Mouse (Mus musculus): ENCODE data around the gene Agap2.
A peak's percentile ranks its signal among the peaks of the same experiment; 100 is the strongest.

Agap2 gene

DNA sequence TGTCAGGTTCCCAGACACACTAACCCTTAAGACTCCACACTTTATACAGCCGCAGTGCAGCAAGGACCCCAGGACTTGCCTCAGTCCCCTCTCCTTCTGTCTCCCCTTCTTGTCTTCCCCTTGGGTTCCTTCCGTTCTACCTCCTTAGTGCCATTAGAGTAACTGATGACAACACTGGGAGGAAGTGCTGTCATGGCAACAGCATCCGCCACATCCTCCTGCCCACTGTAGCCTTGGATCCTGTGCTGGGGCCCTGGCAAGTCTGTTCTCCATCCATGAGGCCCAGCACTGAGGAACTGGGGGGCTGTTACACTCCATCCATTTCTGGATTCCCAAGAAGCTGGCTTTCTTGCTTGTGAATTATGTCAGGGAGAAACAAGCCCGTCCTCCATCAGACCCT, 998 bp downstream of the Agap2 start:
- DNase-seq (ENCODE audit: low spot score in 2 of 2): peak; percentile 69 to 74

DNA sequence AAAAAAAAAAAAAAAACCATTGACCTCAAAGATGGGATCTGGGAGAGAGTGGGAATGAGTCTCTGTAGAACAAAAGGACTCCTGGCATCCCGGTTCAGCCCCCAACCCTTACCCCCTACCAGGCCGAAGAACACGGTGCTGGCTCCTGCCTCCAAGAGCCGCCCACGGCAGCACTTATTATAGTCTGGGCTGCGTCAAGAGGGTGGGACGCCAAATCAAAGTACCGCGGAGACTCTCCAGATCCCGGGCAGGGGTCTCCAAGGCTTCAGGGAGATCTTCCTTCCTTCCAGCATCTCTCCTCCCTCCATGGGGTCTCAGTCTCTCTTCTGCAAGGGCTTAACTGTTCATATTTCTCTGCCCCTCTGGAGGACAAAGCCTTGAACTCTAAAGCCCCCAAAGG, 2.4 kb downstream of the Agap2 start:
- no peak for DNase-seq (ENCODE audit: low spot score in 2 of 2)

GRCm38 (mm10) chr10:127078001-127078676, 3.1 kb downstream of the Agap2 start:
- DNase-seq (ENCODE audit: low spot score in 2 of 2): no peak

- DNase-seq (ENCODE audit: low spot score in 2 of 2): no peak
These were observed 3.8 kb downstream of the Agap2 start for GRCm38 (mm10) chr10:127078677-127079575.

DNA sequence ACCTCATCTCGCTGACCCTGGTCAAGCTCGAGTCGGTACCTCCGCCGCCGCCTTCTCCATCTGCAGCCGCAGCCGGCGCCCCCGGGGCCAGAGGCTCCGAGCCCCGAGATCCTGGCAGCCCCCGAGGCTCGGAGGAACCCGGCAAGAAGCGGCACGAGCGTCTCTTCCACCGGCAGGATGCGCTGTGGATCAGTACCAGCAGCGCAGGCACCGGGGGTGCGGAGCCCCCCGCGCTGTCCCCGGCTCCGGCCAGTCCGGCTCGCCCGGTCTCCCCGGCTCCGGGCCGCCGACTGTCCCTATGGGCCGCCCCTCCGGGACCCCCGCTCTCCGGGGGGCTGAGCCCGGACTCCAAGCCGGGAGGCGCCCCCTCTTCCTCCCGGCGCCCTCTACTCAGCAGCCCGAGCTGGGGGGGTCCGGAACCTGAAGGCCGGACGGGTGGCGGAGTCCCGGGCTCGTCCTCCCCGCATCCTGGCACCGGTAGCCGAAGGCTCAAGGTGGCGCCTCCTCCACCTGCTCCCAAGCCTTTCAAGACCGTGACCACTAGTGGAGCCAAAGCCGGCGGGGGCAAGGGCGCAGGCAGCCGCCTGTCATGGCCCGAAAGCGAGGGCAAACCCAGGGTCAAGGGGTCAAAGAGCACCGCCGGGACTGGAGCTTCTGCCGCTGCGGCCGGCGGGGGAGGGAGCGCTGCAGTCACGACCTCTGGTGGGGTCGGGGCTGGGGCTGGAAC, 4.7 kb downstream of the Agap2 start:
- DNase-seq (ENCODE audit: low spot score in 2 of 2): no peak

DNA sequence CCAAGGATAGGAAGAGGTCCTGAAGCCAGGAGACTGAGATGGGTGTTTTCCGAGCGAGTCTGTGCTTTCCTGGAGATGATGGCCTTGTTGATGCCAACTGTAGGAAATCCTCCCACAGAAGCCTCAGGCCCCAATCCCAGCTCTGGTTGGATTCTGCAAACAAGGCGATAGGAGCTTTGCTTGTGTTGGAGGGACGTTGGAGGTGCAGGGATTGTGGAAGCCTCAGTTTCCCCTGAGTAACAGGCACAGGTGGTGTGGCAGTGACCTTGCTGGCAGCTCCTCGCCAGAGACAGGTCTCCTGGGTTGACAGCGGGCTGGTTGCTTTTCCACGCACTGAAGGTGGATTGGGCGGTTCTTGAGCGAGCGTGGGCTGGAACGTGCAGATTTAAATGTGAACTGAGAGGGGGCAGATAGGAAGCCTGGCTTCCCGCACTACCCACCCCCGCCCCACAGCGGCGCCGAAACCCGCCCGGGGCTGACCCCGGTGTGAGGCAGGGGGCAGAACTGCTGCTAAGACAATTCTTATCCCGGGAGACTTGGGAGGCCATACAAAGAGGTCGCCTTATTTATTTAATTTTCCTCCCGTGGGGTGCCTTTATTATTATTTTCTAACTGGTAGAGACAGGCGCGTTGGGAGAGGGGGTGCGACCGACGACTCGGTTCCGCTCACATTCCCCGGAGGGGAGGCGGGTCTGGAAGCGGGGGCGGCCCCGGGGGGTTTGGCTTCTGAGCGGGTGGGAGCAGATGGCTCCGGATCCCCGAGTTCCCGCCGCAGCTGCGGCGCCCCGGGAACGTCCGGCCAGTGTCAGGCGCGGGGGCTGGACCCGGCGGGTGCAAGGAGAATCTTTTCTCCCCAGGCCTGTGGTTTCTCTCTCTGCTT, 6.1 kb downstream of the Agap2 start:
- DNase-seq (ENCODE audit: low spot score in 2 of 2): no peak

- DNase-seq (ENCODE audit: low spot score in 2 of 2): no peak
These were observed 7.0 kb downstream of the Agap2 start for GRCm38 (mm10) chr10:127081996-127082620.

DNA sequence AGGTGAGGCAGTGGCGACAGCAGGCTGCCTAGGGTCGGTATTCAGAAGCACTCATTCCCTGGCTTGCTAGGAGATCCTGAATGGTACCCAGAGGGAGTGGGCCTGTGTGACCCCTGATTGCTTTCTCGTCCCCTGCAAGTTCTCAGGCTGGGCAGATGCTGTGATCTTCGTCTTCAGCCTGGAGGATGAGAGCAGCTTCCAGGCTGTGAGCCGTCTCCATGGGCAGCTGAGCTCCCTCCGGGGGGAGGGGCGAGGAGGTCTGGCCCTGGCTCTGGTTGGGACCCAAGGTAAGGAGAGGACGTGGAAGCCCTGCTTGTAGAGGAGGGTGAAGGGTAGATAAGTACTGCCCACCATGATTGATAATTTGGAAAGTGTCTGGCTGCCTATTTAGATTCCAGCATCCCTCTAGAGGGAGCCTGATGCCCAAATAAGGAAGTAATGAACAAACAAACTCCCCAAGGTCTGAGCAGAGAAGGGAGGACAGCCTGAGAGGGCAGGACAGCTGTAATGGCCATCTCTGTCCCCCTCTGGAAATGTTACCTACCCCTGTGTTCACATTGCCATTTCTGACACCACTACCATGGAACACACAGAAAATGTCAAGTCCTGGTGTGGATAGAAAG, 8.3 kb downstream of the Agap2 start:
- DNase-seq (ENCODE audit: low spot score in 2 of 2): no peak

DNA sequence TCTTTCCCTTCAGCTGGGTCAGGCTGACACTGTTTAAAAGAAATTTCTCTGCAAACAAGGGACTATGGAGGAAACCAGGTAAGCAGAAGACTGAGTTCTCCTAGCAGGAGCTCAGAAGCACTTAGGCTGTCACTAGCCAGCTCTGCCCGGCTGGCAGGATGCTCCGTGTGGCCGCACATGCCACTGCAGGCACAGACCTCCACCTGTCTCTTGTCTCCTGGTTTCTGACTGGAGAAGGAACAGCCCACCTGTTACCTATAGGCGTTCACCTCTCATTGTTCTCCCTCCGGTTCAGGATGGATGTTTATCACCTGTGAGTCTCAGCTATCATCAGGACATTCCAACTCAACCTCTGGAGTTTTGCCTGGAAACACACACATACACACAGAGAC, 8.8 kb downstream of the Agap2 start:
- DNase-seq (ENCODE audit: low spot score in 2 of 2): no peak

DNA sequence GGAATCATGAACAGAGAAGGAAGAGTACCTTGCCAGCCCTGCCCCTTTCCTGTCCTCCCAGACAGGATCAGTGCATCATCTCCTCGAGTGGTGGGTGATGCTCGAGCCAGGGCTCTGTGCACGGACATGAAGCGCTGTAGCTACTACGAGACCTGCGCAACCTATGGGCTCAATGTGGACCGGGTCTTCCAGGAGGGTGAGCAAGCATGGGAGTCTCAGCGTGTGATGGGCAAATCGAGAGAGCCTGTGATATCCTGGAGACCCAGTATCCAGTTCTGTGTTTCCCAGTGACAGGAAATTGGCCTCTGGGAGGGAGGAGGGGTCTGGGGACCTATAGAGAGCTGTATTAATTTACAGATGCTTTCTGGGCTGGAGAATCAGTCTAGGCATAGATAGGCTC, 10.0 kb downstream of the Agap2 start:
- no peak for DNase-seq (ENCODE audit: low spot score in 2 of 2)

DNA sequence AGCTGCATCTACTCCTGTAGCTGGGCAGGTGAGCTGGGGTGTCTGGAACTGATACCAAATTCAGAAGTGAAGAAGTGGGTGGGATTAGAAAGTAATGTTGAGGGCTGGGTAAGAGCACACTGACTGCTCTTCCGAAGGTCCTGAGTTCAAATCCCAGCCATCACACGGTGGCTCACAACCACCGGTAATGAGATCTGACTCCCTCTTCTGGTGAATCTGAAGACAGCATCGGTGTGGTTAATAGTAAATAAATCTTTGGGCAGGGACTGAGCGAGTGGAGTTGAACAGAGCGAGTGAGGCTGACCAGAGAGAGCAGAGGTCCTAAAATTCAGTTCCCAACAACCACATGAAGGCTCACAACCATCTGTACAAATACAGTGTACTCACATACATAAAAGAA, 10.5 kb downstream of the Agap2 start:
- DNase-seq (ENCODE audit: low spot score in 2 of 2): no peak

- no peak for DNase-seq (ENCODE audit: low spot score in 2 of 2)
These were observed 15.7 kb downstream of the Agap2 start for GRCm38 (mm10) chr10:127090560-127091411.

DNA sequence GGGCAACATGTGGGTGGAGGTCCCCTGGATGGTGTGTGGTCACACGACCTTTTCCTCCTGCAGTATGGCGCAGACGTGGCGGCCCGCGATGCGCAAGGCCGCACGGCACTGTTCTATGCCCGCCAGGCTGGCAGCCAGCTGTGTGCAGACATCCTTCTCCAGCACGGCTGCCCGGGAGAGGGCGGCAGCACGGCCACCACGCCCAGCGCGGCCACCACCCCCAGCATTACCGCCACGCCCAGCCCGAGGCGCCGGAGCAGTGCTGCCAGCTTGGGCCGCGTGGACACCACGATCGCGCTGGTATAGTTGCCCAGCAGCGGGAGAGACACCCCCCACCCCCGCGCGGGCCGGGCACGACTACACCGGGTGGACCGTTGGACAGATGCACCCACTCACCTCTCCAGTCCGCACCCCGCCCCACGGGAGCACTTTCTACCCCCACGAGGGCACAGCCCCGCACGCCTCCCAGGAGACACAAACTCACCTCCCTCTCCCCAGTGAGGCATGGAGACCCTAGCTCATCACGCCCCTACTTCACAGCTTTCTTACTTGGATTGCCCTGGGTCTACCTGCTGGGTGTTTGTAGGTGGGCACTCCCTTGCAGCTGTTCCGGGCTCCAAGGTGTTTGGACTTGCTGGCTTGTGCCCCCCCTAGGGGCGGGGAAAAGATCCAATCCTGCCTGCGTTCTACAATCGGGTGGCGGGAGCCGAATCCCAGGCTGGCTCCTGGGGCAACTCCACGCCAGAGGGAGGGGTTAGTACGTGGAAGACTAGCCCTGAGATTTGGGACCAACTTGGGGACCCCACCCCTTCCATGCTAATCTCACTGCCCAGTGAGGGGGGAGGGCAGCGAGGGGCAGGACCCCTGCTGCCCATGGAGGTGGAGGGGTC, 16.7 kb downstream of the Agap2 start:
- DNase-seq (ENCODE audit: low spot score in 2 of 2): no peak

DNA sequence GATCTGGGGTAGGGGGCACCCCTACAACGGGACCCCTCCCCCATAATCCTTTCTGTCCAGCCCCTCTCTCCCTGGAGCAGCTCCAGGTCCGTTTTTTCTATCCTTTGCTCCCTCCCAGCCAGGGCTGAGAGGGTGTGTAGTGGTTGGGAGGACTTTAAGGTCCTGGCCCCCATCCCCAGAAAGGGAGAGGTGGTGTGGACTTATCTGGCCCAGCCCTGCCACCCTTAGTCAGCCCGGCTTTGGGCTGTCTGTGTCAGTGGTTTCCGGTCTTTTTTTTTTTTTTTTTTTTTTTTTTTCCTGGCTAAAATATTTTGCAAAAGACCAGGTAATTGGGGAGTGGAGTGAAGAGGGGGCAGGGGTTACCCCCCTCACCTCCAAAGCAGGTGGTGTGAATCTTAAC, 17.7 kb downstream of the Agap2 start:
- no peak for DNase-seq (ENCODE audit: low spot score in 2 of 2)

DNA sequence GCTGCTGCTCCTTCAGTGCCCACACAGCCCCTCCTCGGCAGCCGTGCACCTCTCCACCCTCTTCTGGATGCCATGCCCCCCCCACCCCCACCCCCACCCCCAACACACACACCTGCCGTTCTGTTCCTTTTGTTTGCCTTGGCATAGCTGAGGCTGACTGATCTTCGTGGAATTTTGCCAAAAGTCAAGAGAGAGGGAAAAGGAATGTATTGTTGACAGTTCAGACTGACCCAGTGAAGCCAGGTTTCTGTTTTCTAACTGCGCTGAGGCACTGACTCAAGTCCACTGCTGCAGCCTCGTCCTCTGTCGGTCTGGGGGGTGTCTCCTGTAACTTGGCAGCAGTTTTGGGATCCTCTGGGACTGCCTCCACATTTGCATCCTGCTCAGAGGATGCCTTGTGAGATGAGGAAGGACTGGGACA, 19.3 kb downstream of the Agap2 start:
- no peak for DNase-seq (ENCODE audit: low spot score in 2 of 2)

DNA sequence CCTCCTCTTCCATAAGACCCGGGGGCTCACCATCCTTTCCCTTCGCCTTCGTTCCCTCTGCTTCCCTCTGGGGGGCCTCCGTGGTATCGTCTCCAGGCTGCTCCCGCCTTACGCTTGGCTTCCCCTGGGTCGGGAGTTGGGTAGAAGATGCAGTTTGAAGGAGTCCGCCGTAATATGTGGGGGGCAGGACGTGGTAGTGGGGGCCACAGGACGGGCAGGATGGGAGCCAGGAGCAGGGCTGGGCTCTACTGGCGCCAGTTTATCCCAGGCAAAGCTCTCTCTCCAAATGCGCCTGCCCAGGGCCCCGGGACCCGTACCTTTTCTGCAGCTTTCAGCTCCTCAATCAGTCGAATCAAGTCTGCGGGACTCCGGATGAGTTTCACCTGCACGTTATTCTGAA, 23.4 kb downstream of the Agap2 start:
- no peak for DNase-seq (ENCODE audit: low spot score in 2 of 2)

DNA sequence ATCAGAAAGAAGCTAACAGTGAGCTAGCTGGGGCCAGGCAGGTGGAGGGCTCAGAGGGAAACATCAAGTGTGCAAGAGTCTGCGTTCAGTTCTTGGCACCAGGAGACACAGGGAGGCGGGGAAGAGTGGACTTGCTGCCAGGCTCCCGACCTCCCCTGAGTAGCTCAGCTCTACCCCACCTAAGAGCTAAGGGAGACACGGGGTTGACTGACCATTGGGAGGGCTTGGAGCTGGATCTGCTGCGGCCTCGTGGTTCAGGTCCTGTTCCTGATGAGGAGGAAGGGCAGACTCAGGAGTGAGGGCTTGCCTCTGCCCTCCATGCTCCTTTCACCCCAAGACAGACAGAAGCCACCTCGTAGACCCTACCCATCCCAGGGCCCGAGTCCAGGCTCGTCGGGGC, 24.1 kb downstream of the Agap2 start:
- no peak for DNase-seq (ENCODE audit: low spot score in 2 of 2)

DNA sequence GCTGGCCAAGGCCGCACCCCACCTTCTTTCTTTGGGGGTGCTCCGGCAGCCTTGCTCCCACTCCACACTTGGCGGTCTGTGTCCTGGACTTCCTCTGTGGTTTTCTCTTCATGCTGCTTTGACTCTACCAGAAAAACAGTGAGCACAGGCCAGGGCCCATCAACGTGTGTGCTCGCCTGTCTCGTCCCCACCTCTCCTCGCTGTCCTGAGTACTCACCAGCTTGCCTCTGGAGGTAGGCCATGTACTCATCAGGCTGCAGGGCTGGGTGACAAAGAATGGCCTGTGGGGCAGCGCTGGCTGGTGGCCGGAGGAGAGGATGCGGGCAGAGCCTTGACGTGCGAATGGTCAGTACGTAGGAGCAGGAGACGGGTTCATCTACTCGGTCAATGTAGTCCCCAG, 24.8 kb downstream of the Agap2 start:
- DNase-seq (ENCODE audit: low spot score in 2 of 2): no peak

DNA sequence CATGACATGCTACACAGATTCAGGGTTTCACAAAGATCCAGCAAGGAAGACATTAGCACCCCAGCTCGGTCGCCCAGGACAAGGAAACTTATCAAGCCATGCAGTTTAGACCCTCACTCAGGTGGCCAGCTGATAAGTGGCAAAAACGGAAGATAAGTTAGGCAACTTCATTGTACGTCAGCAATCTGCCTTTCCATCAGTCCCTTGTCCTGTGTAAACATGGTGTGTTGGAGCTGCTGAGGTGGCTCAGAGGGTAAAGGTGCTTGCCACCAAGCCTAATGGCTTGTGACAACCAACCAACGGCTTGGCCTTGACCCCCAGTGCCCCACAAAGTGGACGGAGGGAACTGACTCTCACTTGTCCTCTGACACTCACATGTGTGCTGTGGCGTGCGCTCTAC, 25.3 kb downstream of the Agap2 start:
- DNase-seq (ENCODE audit: low spot score in 2 of 2): no peak
